Mouse (Mus musculus) liver, embryonic 16.5 days (tissue): ENCODE measurements at regions not wholly inside any gene's neighbourhood (a gene's known extent, or its start where the extent isn't known, plus 50 kb on each side); places are given as distances from the start of the nearest gene placed in this dataset.

ENCODE experiments used
- ATAC-seq: fragments of 200-750 bp; cut with Nextera tagmentation; 2 replicates; pipeline ENCODE4 v1.8.0; 2017; ENCODE audit warnings: low read depth, mild to moderate bottlenecking, moderate number of reproducible peaks, moderate library complexity
- H3K27ac ChIP-seq: fragments of 300-500 bp; sonication (generic); 2 replicates; pipeline ENCODE4 v1.5.1; 2014; ENCODE audit warnings: mild to moderate bottlenecking, low read length
- H3K27me3 ChIP-seq: fragments of 300-500 bp; sonication (generic); 2 replicates; pipeline ENCODE4 v1.6.1; 2014; ENCODE audit warnings: low read depth, low read length, mixed read lengths; ENCODE audit not compliant: control insufficient read depth, insufficient read depth
- H3K36me3 ChIP-seq: fragments of 300-500 bp; sonication (generic); 2 replicates; pipeline ENCODE4 v1.6.1; 2014; ENCODE audit warnings: mild to moderate bottlenecking; ENCODE audit not compliant: control insufficient read depth, insufficient read depth
- H3K4me1 ChIP-seq: fragments of 300-500 bp; sonication (generic); 2 replicates; pipeline ENCODE4 v1.6.1; 2014; ENCODE audit warnings: low read depth, low read length, mixed read lengths; ENCODE audit not compliant: control insufficient read depth
- H3K4me2 ChIP-seq: fragments of 300-500 bp; sonication (generic); 2 replicates; pipeline ENCODE4 v1.6.1; 2014; ENCODE audit warnings: low read depth, low read length, mixed read lengths
- H3K4me3 ChIP-seq: fragments of 300-500 bp; sonication (generic); 2 replicates; pipeline ENCODE4 v1.5.1; 2014; ENCODE audit warnings: low read depth, mild to moderate bottlenecking, low read length
- H3K9ac ChIP-seq: fragments of 300-500 bp; sonication (generic); 2 replicates; pipeline ENCODE4 v1.6.1; 2014; ENCODE audit warnings: low read depth, low read length
- H3K9me3 ChIP-seq: fragments of 300-500 bp; sonication (generic); replicated peaks from 2 replicates; pipeline ENCODE4 v1.6.1; 2016; ENCODE audit warnings: low read length; ENCODE audit not compliant: control insufficient read depth
- WGBS: fragments of 180-500 bp; shearing (Covaris S2); extraction: QIAGEN DNeasy Blood & Tissue Kit; methylation state at CpG from one replicate; pipeline ENCODE4 v1.1.7; 2014; ENCODE audit not compliant: insufficient replicate concordance; 5-methylcytosine and 5-hydroxymethylcytosine counted together

- H3K27me3 ChIP-seq = no peaks in the 10 kb centered on the region
- no peak overlapping the region for H3K27ac ChIP-seq
- ATAC-seq = no peak
- no peaks in the 10 kb centered on the region for H3K9me3 ChIP-seq
- 22% methylated on average over 6 of the region's 6 CpGs for WGBS
- H3K36me3 ChIP-seq = no peaks in the 10 kb centered on the region
- no peak overlapping the region for H3K9ac ChIP-seq
- H3K4me1 ChIP-seq = no peaks in the 10 kb centered on the region
- no peak overlapping the region for H3K4me2 ChIP-seq
- H3K4me3 ChIP-seq = no peak overlapping the region
These were observed 211.7 kb downstream of the Rchy1 start for GRCm38 (mm10) chr5:91751168-91751567.

DNA sequence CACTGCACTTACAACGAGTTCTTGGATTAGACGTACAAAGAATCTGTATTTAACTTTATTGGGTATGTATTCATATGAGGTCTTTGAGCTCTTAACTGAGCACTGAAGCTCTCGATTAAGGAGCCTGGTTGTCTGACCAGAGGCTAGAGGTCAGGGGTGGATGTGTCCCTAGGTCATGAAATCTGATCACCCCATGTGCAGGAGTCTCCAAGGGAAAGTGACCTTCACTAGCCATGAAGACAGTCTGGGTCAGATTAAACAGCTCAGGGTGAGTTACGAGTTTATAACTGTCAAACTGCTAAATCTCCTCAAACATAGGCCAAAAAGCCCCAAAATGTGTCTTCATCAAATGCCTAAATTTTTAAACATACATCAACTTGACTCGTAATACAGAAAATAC is 216.8 kb downstream of the Rchy1 start:
- Histone ChIP-seq H3K27ac (no peak overlapping the region), H3K4me3 (no peak overlapping the region), H3K4me2 (no peak overlapping the region), H3K27me3 (no peaks in the 10 kb centered on the region), H3K4me1 (no peaks in the 10 kb centered on the region), H3K9ac (no peak overlapping the region), H3K36me3 (no peaks in the 10 kb centered on the region), H3K9me3 (no peaks in the 10 kb centered on the region)
- no peak for ATAC-seq
- WGBS = 63% methylated on average over 5 of the region's 5 CpGs

GRCm38 (mm10) chr5:91744389-91744788 is 218.5 kb downstream of the Rchy1 start:
- H3K27me3 ChIP-seq = no peaks in the 10 kb centered on the region
- H3K9ac ChIP-seq = no peak overlapping the region
- no peak overlapping the region for H3K4me3 ChIP-seq
- H3K4me1 ChIP-seq = peaks cover 2% of the 10 kb centered on the region; the same call in 1 of the 2 replicates
- H3K9me3 ChIP-seq = no peaks in the 10 kb centered on the region
- H3K27ac ChIP-seq = no peak overlapping the region
- no peak for ATAC-seq
- no peak overlapping the region for H3K4me2 ChIP-seq
- H3K36me3 ChIP-seq = no peaks in the 10 kb centered on the region

GRCm38 (mm10) chr5:91740159-91740537 is 222.7 kb downstream of the Rchy1 start:
- no peaks in the 10 kb centered on the region for H3K36me3 ChIP-seq
- no peak overlapping the region for H3K9ac ChIP-seq
- peak; percentile 77 for ATAC-seq
- H3K4me1 ChIP-seq = peaks cover 2% of the 10 kb centered on the region; the same call in 1 of the 2 replicates
- 45% methylated on average over 4 of the region's 4 CpGs for WGBS
- H3K9me3 ChIP-seq = no peaks in the 10 kb centered on the region
- peak overlapping the region; percentile 63 for H3K27ac ChIP-seq
- peak overlapping the region; percentile 13; the same call in 1 of the 2 replicates for H3K4me2 ChIP-seq
- no peaks in the 10 kb centered on the region for H3K27me3 ChIP-seq
- H3K4me3 ChIP-seq = no peak overlapping the region

GRCm38 (mm10) chr5:91739433-91740158 is 222.2 kb downstream of the Parm1 start:
- no peak overlapping the region for H3K9ac ChIP-seq
- 57% methylated on average over 16 of the region's 16 CpGs for WGBS
- peaks cover 2% of the 10 kb centered on the region; the same call in 1 of the 2 replicates for H3K4me1 ChIP-seq
- ATAC-seq = peak; percentile 82
- H3K4me3 ChIP-seq = no peak overlapping the region
- no peaks in the 10 kb centered on the region for H3K9me3 ChIP-seq
- H3K27me3 ChIP-seq = no peaks in the 10 kb centered on the region
- H3K4me2 ChIP-seq = peak overlapping the region; percentile 13; the same call in 1 of the 2 replicates
- H3K27ac ChIP-seq = peak overlapping the region; percentile 63
- H3K36me3 ChIP-seq = no peaks in the 10 kb centered on the region

GRCm38 (mm10) chr5:91732002-91732401 is 214.6 kb downstream of the Parm1 start:
- 72% methylated on average over 5 of the region's 5 CpGs for WGBS
- H3K4me2 ChIP-seq = no peak overlapping the region
- no peak overlapping the region for H3K27ac ChIP-seq
- H3K9ac ChIP-seq = no peak overlapping the region
- no peaks in the 10 kb centered on the region for H3K4me1 ChIP-seq
- no peak overlapping the region for H3K4me3 ChIP-seq
- ATAC-seq = no peak
- H3K27me3 ChIP-seq = no peaks in the 10 kb centered on the region
- H3K9me3 ChIP-seq = no peaks in the 10 kb centered on the region
- no peaks in the 10 kb centered on the region for H3K36me3 ChIP-seq

DNA sequence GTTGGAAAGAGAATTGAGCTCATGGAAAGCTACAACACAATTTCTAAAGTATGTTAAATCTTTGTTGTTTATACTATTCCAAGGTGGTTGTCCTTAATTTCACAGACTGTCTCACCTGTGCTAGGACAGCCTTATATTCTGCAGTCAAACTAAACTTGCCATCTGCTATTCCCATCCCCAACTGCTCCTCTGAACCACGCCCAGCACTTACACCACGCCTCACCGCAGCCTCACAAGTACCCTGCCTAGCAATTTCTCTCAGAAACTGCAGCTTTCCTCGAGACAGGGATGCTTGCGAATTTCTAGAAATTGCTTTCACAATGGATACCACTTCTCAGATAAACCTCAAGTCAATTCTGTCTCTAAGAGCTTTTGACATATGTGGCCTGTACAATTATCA is 213.7 kb downstream of the Parm1 start:
- Histone ChIP-seq H3K9me3 (no peaks in the 10 kb centered on the region), H3K4me3 (no peak overlapping the region), H3K36me3 (no peaks in the 10 kb centered on the region), H3K27ac (no peak overlapping the region), H3K9ac (no peak overlapping the region), H3K4me1 (no peaks in the 10 kb centered on the region; the same call in 1 of the 2 replicates), H3K27me3 (no peaks in the 10 kb centered on the region), H3K4me2 (no peak overlapping the region)
- no peak for ATAC-seq
- 41% methylated on average over 5 of the region's 5 CpGs for WGBS

GRCm38 (mm10) chr5:91729868-91730267 is 212.5 kb downstream of the Parm1 start:
- Histone ChIP-seq H3K4me2 (no peak overlapping the region), H3K27ac (no peak overlapping the region), H3K4me3 (no peak overlapping the region), H3K27me3 (no peaks in the 10 kb centered on the region), H3K4me1 (peaks cover 5% of the 10 kb centered on the region), H3K36me3 (no peaks in the 10 kb centered on the region), H3K9me3 (no peaks in the 10 kb centered on the region), H3K9ac (no peak overlapping the region)
- 62% methylated on average over 3 of the region's 3 CpGs for WGBS
- no peak for ATAC-seq

GRCm38 (mm10) chr5:91729415-91729814 is 212.0 kb downstream of the Parm1 start:
- H3K9me3 ChIP-seq = no peaks in the 10 kb centered on the region
- no peak overlapping the region for H3K9ac ChIP-seq
- no peaks in the 10 kb centered on the region for H3K27me3 ChIP-seq
- no peak overlapping the region for H3K4me2 ChIP-seq
- H3K4me1 ChIP-seq = peaks cover 5% of the 10 kb centered on the region
- H3K4me3 ChIP-seq = no peak overlapping the region
- 72% methylated on average over 4 of the region's 4 CpGs for WGBS
- no peak for ATAC-seq
- no peaks in the 10 kb centered on the region for H3K36me3 ChIP-seq
- H3K27ac ChIP-seq = no peak overlapping the region
